Mouse (Mus musculus) kidney, postnatal 10 days (tissue): ENCODE measurements around the gene Ermap.

ENCODE experiments used
- DNase-seq: peaks from one replicate; pipeline ENCODE4 v3.0.0; 2021; ENCODE audit warnings: mixed read lengths

Ermap gene

DNA sequence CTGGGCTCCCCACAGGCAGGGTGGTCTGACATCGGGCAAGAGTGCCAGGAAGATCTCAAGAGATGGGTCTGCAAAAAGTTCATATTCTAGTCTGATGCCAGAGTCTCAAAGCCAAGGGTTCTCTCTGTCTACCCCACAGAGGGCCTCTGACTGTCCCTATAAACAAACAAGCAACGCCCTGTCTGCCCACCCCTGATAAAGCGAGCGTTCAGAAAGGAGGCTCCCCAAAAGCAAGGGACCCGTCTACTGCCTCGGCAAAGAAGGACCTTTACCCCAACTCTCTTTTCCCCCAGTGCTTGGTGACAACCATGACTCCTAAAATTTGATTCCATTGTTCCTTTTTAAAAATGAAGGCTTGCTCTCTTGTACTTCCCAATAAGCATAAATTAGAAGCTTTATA lies at the start of gene Ermap:
Ermap (minus strand) TSS at position 148 of the 400 bp plus-strand sequence.
- DNase-seq, result no peak

DNA sequence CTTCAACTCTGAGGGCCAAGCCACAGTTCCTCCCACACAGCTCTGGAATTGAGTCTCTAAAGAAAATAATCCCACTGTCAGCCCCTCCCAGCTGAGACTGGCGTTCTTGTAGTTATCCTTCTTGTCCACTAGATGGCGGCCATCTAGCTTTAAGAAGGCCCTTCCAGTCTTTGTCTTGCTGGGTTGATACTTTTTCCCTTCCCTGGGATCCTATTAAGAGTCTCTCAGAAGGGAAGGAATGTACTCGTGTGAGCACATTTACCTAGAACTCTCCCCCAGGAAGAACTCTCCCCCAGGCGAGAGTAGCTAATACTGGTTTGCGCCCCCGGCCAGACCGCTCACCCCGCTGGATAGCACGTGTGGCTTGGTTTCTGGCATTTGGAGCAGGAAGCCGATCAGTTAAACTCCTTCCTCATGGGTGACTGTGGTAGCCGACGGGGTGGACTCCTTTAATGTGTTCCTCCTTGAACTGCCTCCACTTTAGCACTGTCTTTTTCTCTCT lies 49.4 kb upstream of the Ermap start:
- peak; percentile 46 for DNase-seq

DNA sequence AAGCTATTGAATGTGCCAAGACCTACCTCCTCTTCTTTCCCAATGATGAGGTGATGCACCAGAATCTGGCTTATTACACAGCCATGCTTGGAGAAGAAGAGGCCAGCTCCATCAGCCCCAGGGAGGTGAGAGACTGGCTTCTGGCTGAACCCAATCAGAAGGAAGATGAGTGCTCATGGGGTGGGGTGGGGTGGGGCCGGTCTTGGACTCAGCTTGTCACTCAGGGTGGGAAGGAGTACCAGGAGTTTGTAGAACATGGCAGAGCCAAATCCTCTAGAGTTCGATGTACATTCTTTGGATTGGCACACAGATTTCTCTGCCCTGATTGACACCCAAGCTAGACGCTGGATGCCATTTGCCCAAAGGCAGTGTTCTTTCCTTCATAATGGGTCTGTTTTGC lies 48.9 kb upstream of the Ermap start:
- no peak for DNase-seq

DNA sequence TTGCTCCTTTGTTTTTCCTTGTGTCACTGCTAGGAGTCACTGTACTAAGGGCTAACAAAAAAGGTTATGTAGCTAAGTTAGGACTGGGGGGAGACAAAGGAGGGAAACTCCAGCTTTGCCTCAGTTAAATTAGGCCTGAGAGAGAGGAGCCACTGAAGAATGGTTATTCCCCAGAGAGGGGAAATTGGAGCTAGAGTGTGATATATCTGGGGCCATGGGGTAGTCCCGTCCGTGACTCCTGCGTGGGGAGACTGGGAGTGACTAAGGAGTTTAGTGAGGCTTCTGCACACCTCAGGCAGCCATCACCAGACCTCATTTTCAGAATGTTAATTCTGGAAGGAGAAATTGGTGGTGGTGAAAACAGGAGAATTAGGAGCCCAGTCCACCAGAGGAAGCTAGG lies 44.5 kb upstream of the Ermap start:
- no peak for DNase-seq

DNA sequence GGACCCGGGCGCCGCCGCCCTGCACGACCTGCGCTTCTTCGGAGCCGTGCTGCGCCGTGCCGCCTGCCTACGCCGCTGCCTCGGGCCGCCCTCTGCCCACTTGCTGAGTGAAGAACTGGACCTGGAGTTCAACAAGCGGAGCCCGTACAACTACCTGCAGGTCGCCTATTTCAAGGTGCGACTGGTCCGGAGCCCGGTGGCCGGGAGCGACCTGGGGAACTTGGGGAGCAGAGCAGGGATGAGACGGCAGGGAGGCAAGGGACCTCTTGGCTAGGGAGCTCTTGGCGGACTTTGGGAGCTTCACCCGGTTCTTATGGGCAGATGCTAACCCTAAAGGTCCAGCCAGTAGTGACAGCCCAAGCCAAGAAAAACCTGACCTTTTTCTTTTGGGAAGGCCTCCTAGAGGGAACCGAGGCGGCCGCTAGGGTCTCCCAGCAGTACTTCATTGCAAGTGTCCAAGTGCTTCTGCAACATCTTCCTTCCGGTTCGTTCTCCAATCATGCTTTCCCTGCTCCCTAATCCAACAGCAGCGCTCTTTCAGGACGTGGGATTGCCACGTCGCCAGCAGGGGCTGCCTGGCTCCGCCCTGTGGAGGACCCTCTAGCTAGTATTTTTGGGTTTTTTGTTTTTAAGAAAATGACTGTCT lies 43.6 kb upstream of the Ermap start:
- peak; percentile 67 for DNase-seq

DNA sequence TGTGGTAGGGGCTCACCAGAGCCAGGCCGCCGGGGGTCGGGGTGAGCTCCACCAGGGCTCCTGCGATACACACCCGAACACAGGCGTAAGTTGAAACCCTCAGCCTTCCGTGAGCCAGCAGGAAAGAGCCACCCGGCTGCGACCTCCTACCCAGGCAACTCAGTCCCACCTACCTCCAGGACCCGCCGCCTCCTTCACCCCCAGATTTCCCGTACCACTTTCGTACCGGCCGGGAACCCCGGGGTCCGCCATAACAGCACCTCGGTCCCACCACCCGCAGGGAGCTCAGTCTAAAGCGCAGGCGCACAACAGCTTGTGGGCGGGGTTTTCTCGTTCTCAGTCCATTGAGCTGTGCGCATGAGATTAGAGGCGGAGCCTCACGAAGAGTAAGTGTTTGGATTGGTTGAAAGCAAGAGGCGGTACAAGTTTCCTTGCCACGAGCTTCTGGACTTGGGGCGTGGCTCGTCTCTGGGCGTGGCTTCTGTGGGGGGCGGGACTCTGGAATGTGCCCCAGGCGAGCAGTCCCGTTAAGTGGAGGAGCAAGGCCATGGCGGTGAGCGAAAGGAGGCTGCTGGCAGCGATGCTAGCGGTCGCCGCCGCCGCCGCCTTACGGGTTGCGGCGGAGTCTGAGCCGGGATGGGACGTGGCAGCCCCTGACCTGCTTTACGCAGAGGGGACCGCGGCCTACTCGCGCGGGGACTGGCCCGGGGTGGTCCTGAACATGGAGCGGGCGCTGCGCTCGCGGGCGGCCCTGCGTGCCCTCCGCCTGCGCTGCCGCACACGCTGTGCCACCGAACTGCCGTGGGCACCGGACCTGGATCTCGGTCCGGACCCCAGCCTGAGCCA lies 42.8 kb upstream of the Ermap start, which contains the start of the genes AU022252 and P3h1:
AU022252 (minus strand) TSS at position 303 of the 846 bp plus-strand sequence.
P3h1 (plus strand) TSS at position 506 of the 846 bp plus-strand sequence.
- DNase-seq, result peak; percentile 100

DNA sequence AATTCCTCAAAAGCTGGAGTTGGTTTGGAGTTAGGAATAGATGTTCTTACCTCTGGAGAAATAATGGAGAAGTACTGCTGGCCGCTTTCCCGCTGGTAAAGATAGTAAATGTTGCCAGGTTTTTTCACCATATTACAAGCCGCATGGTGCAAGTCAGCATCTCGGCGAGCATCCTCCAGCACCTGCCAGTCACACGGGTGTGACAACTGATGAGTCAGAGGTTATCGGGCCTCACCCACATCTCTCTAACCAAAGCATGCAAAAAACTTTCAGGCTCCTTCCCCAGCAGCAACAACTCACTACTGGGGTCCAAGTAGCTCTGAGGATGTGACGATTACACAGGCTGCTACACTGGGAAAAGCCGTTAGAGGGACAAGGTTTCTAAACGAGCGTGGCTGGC lies 36.9 kb upstream of the Ermap start:
- no peak for DNase-seq

DNA sequence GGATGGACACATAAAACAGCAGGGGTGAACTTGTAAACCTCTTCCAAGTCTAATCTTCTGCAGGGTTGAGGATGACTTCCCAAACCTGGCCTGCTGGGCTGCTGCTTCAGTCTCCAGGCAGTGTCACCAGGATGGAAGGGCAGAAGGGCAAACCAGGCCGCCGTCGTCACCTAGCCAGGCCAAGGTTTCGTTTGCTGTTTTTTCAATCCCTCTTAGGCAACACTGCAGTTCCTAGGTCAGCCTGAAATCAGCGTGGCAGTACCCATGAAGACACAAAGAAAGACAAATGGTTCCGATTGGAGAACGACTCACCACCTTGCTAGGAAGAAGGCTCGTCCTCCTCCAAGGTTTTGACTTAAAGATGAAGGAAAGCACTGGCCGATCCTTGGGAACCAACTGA lies 35.9 kb upstream of the Ermap start:
- no peak for DNase-seq

DNA sequence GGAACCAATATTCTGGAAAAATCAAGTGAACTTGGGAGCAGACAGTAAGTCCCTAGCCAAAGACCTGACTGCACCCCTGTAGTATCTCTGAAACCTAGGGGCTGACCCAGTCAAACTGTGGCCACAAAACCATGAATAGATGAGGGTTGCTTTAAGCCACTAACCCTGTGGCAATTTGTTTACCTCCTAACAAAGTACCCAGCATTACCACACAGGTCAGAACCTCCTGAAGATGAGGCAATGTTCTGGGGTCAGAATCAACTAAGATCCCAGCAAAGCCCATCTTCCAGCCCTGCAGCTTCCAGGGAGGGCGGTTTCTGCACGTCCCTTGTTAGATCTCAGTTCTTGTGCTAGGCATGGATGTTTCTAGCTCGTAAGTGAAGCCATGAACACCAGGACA lies 34.7 kb upstream of the Ermap start:
- no peak for DNase-seq

DNA sequence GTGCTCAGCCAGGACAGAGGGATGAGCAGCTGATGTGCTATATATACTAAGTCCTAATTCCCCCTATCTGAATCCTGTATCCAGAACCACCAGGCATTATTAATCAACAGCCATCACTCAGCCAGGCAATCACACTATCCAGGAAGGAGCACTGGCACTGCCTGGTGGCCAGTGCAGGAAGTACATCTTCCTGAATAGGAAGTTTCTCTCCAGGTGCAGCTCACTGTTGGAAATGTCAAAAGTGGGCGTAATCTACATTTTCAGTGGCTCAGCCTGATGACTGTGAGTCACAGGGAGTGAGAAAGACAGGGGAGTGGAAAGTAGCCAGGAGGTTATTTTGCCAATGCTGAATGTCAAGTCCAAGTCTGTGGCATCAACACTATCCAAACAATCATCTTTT lies 33.9 kb upstream of the Ermap start:
- peak; percentile 50 for DNase-seq

DNA sequence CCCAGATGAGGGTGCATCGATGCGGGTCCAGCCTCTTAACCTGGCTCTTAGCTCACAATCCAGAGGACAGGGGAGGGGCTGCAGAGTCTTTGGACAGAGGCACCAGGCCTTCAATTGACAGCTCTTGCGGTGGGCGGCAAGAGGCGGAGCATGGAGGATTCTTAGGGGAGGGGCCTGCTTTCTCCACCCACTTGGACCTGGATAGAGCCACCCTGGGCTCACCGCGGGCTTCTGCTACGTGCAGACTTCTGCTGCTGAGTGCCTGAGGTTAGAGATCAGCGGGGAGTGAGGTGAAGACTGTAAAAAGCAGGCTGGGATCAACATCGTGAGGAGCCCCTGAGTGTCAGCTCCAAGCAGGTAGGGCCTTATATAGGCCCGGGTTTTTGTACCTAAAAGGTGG lies 28.4 kb upstream of the Ermap start, which contains the start of gene Tmem269:
Tmem269 (minus strand) TSS at position 49 of the 400 bp plus-strand sequence.
- peak; percentile 30 for DNase-seq

DNA sequence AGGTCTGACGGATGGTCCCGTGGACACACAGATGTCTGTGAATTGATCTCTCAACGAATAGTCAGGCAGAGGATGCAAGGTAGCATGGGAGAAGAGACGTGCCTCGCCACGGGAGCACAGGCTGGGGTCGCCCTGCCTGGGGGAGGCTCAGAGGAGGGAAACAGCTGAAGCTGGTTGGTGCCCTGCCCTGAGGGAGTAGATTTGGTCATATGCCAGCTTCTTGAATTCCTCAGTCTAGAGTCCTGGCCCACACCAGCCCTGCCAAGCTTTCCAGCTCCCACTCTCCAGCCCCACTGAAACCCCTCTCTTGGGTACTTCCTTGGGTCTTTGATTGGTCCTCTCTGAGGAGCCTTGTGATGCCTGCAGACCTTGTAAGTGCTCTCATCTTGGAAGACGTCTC lies 26.9 kb upstream of the Ermap start:
- DNase-seq, result no peak

DNA sequence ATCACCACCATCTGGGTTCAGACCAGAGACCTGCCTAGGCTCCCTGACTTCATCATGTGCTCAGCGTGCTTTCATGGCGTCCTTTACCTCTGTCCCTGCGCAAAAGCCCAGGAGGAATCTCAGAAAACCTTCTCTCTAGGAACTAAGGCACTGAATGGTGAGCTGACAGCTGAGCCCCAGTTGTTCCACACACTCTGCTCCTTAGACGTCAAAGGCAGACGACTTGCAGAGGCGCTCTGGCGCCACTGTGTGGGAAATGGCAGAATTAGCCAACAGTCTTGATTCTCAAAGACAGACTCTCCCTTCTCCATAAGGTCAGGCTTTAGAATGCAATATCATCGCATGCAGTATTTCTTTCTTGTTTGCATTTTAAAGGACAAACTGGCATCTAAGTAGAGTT lies 14.9 kb upstream of the Ermap start:
- DNase-seq, result peak; percentile 84

DNA sequence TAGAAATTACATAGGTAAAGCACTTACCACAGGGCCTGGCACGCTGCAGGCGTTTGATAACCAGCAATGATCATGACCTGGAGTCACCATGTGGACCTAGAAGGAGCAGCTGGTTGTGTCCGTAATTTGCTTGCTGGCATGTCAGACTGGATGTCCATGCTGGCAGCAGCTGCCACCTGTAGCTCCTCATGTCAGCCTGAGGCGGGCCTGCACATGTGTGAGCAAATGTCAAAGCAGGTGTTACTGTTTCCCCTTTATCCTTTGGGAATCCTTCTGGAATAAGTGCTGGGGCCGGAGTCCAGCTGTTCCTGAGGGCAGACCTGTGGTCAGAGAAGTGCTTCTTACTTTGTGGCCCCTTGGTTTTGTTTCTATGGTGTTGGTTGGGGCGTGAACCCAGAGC lies 8.3 kb upstream of the Ermap start:
- DNase-seq, result no peak

DNA sequence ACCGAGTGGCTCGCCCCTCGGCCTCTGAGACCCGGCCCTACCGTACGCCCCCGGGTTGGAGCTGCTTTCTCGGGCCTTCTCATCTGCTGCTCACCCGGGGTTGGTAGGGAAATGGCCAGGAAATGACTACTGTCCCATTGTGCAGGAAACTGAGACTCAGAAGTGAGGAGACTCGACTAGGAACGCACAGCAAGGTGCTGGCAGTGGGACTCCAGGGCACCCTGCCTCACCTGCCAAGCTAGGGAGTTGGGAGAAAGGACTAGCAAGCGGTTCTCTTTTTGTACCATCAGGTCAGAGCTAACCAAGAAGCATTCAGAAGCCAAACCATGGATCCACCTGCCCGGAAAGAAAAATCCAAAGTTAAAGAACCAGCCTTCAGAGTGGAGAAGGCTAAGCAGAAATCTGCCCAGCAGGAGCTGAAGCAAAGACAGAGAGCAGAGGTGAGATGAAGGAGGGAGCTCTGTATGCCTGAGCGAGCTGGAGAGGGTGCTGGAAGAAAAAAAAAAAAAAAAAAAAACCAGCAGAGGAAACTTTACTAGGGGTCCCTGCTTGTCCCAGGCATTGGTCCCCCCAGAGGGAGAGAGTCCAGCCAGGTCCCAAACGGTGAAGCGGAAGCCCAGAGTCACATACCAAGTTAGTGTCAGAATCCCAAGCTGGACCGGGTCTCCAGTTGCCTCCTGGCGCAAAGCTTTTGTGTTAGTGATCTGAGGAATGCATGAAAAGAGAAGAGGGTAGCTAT lies 5.9 kb upstream of the Ermap start:
- peak; percentile 17 for DNase-seq

DNA sequence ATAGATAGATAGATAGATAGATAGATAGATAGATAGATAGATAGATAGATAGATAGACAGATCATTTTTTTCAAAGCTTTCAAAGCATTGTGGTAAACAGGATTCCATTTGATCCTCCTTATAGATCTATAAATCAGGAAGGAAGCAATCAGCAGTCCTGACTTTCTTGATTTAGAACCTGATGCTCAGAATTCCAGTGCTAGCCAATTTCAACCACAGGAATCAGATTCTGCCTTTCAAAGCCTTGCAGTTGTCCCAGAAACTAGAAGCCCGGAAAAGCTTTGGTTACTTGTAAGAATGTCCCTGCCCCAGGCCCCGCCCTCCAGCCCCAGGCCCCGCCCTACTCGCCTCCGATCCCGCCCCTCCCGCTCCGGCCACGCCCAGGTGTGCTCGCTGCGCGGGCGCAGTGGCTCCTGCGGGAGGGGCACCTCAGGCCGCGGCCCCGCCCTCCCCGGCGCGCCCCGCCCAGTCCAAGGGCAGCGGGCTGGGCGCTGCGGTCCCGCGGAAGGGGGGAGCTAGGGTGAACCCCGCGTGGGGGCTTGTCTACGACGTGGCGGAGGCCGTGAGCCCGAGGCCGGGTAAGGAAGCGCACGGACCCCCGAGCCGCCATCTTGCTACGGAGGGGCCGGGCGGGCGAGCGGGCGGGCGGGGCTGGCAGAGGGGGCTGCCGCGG lies 5.2 kb upstream of the Ermap start, which contains the start of gene Svbp:
Svbp (plus strand) TSS at position 398 of the 673 bp plus-strand sequence.
- peak; percentile 97 for DNase-seq

DNA sequence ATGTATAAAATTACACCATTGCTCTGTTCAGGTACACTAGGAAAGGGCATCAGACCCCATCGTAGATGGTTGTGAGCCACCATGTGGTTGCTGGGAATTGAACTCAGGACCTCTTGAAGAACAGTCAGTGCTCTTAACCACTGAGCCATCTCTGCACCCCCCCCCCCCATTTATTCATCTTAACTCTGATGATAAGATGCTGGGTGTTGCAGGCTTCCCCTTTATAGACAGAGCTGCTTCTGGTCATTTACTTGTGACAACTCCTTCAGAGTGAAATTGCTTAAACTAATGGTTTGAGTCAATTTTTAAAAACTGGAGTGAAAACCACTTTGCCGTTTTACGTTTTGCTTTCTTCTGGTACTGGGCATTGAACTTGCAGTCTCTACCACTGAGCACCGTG lies 2.9 kb upstream of the Ermap start:
- DNase-seq, result no peak

DNA sequence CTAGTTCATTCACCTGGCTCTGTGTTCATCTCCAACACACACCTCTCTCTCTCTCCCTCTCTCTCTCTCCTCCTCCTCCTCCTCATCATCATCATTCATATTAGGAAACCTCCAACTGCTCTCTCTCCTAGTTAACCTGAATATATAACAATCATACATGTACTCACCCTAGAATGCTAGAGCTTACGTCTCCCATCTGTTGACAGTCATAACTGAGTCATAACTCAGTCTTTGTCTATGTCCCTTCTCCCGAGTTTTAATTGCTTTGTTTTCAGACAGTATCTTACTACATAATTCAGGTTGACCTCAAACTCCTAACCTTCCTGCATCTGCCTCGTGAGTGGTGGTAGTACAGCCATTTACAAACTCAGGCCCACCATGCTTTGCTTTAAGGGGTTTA lies 1.5 kb upstream of the Ermap start:
- DNase-seq, result no peak

DNA sequence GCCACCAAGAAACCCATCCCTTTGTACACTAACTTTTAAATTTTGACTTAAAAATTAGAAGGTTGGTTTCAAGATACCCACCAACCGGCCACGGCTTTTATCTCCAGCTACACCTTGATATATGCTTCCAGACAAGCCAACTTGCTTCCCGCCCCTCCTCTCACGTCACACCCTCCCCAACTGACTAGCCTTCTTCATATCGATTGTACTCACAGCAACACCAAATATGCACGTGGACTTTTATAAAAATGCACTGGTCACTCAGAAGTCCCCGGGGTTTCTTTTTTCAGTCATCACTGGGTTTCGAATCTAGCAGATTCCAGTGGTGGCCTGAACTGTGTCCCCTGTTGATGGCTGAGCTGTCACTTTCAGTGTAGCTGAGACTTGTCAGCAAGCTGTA lies 807 bp upstream of the Ermap start:
- no peak for DNase-seq

DNA sequence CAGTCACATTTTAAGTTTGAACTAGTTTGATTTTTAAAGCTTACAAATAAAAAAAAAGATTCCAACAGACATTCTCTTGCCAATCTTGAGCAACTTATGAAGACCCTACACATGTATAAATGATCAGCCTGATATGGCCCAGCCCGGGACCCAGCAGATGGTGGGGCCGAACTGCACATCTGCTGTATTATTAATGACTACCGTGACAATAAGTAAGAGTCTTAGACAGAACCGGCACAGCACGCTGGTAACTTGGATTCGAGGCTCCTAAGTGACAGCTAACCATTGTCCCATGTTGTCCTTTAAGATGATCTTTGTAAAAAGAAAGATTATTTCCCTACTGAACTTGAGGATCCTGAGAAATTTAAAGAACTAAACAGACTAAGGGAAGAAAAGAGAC lies 419 bp downstream of the Ermap start:
- no peak for DNase-seq

DNA sequence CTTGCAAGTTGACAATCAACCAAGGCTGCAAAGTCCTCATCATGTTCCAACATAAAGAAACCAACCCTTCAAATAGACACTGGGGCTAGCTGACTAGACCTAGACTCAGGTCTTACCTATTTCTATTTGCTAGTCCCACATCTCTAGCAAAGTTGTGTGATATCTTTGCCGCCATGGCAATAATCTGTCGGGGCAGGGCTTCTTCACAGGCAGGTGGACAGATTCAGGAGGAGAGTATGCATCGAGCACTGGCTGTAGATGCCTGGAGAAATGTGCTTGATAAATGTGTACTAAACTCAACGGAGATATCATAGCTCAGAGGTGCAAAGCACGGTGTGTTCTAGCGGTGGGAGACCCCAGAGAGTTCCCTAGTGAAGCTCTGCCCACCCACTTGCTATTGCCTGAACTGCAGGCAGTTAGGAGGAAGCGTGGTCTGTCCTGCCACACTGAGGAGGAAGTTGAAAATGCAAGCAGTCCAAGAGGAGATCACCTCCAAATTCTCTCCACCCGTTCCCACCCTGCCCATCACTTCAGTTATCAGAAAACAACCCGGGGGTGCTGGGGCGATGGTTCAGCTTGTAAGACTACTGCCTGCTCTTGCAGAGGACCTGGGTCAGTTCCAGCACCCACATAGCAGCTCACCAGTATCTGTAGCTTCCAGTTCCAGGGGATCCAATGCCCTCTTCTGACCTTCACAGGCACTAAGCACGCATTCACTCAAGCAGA lies 1.6 kb downstream of the Ermap start:
- DNase-seq, result no peak

DNA sequence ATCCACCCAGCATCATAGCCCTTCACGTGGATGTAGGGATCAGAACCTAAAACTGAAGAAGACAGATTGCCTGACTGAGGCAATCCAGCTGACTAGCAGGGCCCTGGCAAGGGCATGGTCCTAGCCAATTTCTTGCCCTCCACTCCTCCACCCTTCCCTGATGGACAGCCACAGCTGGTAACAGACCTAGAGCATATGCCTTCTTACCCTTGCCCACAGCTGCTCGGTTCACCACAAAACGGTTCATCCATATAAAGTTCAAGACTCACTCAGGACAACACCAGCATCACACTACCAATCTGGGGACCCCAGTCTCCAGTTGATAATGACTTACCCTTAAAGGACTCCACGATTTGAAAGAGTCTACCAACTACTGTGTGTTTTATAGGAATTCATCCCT lies 4.0 kb downstream of the Ermap start:
- DNase-seq, result no peak
